Mouse (Mus musculus) right cerebral cortex, adult 2 months (tissue): ENCODE measurements around the gene Ecm1.
A peak's percentile ranks its signal among the peaks of the same experiment; 100 is the strongest.

Source experiments
- DNase-seq, 2 experiments: peaks; one replicate each; pipeline ENCODE4 v3.0.0; 2021 to 2022; ENCODE audit warnings: low spot score in 2 of 2

The Ecm1 gene

DNA sequence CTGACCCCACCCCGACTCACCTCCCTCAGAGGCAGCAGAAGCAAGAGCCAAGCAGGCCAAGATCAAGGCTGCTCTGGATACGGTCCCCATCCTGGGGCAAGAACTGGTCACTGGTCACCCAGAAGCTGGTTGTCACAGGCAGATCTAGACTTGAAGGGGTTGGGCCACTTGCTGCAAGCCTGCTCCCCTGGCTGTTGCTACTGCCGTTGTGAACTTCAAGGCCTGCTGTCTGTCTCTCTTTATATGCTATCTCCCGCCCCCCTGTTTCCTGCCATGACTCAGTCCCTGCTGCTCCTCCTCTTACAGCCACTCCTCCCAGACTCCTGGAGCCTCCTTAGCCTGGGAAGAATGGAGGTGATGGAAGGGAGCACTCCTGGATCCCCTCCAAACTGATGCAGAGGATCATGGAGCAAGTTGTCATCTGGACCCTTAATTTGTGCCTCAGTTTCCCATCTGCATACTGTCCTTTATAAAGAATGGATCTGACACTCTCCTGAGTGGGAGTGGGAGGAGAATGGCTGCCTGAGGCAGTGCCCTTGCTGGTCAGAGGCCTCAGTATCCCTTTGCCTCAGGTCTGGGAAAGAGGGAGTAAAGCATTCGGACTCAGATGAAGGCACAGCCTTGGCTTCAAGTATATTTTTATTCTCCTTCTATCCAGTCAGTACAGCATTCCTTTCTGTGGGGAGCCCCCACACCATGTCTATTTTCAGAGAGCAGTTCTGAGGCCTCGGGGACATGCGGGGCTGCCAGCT, at the start of gene Ecm1:
Gene Ecm1 (minus strand): TSS at position 217 of the 752 bp plus-strand sequence.
- peak; percentile 61 to 69 for DNase-seq

GRCm38 (mm10) chr3:95785501-95785900, 46.1 kb upstream of the Ecm1 start:
- no peak for DNase-seq

GRCm38 (mm10) chr3:95771985-95772384, 32.6 kb upstream of the Ecm1 start:
- no peak for DNase-seq

GRCm38 (mm10) chr3:95765534-95765933, 26.2 kb upstream of the Ecm1 start:
- no peak for DNase-seq

- DNase-seq, result no peak
These were observed 24.4 kb upstream of the Ecm1 start for GRCm38 (mm10) chr3:95763811-95764210.

DNA sequence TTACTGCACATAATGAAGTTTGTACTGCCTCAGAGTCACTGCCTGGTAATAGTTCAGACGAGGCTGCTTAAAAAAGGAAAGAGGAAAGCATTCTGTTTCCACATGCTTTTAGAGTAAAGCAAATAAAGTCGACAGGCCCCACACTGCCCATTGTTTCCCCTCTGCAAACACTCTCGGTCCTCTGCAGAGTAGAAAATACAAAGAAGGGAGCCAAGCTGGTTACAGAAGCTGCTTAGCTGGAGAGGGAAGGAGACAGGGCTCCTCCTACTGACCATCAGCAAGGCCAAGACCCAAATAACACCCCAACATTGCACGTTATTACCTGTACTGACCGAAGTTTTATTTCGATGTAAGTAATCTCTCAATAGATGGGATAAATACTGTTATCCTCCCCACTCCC, 23.6 kb upstream of the Ecm1 start:
- DNase-seq, result no peak

DNA sequence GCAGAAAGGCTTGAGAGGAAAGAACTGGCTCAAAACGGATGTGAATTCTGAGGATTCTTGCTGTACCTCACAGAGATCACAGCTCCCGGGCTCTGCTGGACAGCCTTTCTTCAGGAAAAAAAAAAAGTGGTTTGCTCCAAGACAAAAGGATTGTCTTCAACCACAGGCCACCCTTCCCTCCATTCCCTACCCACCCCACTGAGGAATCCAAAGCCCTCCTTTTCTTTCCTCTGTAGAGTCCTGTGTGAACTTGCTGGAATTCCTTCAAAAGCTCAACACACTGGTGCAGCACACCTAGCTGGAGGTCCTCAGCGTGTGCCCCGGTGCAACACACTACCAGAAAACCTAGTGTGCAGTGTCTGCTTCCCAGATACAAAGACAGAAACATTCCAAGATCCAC, 22.4 kb upstream of the Ecm1 start:
- no peak for DNase-seq

- no peak for DNase-seq
These were observed 21.3 kb upstream of the Ecm1 start for GRCm38 (mm10) chr3:95760656-95761055.

GRCm38 (mm10) chr3:95760106-95760505, 20.7 kb upstream of the Ecm1 start, which contains the start of gene Tars2:
TSS of gene Tars2 (minus strand) at chr3:95760206.
- no peak for DNase-seq

- DNase-seq, result no peak
These were observed 19.3 kb upstream of the Ecm1 start for GRCm38 (mm10) chr3:95758467-95759218.

- DNase-seq, result no peak
These were observed 17.4 kb upstream of the Ecm1 start for GRCm38 (mm10) chr3:95756808-95757207.

GRCm38 (mm10) chr3:95754345-95755206, 15.2 kb upstream of the Ecm1 start:
- DNase-seq, result peak; percentile 96 to 97

DNA sequence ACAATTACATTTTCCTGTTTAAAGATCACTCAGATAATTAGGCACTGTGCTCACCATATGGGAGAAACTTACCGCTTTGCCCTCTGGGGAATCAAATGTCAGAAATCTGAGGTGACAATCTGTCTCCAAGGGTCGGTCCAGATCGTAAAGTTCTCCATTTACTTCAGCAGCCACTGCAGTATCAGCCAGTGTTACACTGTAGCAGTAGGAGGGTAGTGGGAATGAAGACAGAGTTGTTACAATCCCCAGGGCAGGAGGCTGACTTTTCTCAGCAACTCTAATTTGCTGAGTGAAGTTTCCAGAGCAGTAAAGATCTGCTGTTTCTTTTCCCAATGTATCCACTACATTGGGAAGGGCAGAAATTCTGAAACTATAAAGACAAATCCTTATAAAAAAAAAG, 13.6 kb upstream of the Ecm1 start:
- no peak for DNase-seq

DNA sequence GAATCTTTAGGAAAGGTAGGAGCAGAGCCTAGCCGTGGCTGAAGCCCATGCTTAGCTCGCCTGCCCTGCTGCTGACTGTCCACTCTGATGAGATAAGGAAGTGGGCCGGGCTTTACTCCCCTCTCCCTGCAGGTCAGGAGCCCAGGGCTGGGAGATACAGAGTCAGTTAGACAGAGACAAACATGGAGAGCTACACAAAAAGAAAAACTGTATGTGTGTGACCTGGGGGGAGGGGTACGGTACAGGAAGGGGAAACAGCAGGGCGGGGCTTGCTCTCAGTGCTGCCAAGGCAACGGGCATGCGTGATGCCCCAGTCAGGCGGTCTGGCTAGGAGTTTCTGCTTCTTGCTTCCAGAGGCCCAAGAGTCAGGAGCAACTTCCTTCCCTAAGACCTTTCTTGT, 1.0 kb upstream of the Ecm1 start:
- DNase-seq, result no peak

DNA sequence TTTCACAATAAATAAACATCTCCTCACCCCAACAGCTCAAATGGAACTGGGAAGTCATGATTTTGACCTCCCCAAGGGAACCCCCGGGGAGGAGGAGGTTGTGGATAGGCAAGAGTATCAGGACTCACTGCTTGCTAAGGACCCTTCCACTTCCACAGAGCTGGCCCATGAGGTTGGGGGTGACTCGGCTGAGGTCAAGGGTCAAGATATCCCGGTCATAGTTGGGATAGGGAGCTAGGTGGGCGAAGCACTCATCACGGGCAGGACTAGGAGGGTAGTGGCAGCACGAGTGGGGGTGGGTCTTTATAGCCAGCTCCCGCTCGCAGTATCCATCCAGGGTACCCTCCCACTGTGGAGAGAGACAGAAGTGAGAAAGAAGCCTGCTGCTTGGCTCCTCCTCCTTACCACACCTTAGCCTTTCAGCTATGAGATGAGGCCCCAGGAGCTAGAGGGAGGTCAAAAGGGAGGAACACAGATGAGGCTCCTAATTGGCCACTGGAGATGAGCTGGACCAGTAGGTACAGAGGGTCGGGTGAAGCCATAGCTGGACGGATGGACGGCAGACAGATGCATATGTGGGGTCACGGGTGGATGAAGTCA, 4.2 kb downstream of the Ecm1 start:
- no peak for DNase-seq

- DNase-seq, result no peak
These were observed 5.2 kb downstream of the Ecm1 start for GRCm38 (mm10) chr3:95734092-95734702.

DNA sequence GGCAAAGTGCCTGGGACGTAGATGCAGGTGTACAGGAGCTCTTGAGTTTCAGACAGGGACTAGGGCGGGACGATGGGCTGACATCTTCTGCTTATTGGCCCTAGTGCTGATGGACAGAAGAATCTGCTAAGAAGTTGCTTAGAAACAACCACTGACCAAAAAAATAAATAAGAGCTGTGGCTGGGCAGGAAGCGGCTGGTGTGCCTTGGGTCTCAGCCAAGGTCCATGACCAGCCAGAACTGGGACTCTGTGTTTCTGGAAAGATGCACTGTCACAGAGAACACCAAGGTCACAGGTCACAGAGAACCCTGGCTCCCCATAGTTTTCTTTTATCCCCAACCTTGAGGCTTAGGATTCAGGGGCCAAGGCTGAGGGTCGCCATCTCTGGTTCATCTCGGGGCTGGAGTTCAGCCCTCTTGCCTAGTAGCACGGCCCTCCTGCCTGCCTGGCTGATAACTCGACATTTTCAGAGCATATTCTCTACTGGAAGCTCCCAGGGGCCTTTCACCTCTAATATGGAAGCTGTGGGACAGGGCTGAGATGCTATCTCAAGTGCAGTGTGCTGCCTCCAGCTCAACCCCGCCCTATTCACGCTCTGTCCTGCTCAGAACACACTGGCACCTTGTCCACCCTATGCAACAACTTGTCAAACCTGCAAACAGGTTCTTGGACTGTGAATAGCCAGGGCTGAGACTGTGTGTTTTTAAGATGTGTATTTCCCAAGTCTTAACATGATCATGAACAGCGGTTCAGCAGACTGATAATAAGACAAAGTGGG, 6.4 kb downstream of the Ecm1 start:
- DNase-seq, result no peak

DNA sequence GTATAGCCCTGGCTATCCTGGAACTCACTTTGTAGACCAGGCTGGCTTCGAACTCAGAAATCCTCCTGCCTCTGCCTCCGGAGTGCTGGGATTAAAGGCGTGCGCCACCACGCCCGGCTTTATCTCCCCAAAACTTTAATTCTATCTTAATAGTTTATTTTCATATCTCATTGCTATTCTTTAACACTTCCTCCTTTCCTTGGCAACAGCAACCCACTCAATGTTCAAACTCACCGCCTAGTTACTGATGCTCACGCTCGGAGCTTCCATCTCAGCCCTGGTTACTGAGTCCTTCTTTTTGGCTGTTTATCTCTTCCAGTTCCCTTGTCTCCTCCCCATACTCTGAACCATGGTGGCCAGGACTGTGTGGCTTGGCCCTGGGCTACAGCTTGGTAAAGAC, 7.1 kb downstream of the Ecm1 start:
- DNase-seq, result peak in 1 of 2 experiments; percentile 30

GRCm38 (mm10) chr3:95731802-95732201, 7.6 kb downstream of the Ecm1 start:
- DNase-seq, result no peak

DNA sequence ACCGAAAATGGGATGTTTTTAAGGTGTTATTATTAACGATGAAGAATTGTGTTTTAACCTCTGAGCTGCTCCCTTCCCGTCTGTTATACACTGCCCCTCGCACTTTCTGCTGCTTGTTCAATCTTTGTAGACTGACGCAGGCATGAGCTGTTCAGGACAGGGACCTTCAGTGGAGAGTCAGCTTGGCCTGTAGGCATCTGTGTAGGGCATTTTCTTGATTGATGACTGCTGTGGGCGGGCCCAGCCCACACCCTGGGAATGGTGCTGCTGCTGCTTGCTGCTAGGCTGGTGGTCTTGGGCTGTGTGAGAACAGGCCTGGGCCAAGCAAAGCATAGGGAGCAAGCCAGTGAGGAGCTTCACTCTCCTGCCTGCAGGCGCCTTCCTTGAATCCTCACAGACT, 8.9 kb downstream of the Ecm1 start:
- DNase-seq, result no peak

- DNase-seq, result no peak
These were observed 10.5 kb downstream of the Ecm1 start for GRCm38 (mm10) chr3:95728906-95729305.
